Mouse (Mus musculus): Measurements from ENCODE around the gene Sorcs2. TPM values are rescaled to one million over a fixed set of nuclear protein-coding genes. Genes with fewer than 3 reads are reported as not detected.

Gene Sorcs2
- polyA plus RNA-seq (2012; rRNA removed): 3.4 and 3.6 TPM in 2 replicates

DNA sequence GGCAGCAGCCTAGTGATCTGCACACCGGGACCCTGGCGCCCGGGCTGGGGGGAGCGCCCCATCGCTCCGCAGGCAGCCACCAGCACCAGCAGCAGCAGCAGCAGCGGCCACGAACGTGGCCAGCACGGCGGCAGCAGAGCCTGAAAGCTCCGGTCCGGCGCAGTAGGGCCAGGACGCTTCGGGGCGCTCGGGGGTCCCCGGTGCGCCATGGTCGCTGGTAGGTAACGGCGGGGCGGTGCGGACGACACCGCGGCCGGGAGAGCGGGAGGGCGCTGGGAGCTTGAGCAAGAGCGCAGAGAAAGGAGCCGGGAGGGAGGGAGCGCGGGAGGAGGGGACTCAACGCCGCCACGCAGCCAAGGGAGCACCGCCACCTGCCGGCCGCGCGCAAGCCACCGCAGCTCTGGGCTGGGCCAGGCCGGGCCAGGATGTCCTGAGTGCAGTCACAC, at the start of gene Sorcs2:
Gene Sorcs2, minus strand, starts transcription at position 303 of the 446 bp plus-strand sequence.

DNA sequence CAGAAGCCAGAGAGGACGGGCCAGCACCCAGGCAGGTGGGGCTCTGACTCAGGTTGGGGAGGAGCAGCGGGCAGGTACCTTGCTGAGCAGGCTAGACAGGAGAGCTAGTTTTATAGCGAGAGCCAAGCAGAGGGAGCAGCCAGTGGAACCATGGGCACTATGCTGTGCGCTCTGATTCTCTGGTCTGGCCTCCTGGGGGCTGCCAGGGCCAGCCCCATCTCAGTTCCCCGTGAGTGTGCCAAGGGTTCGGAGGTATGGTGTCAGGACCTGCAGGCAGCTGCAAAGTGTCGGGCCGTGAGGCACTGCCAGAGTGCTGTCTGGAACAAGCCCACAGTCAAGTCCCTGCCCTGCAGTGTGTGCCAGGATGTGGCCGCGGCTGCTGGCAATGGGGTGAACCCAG, 194.0 kb downstream of the Sorcs2 start, which contains the start of gene Psapl1:
Gene Psapl1, plus strand, starts transcription at position 106 of the 400 bp plus-strand sequence.

Other genes with a start within 250 kb of the Sorcs2 start
- gene Psapl1, start 194.1 kb downstream of the Sorcs2 start, polyA plus RNA-seq (2012; rRNA removed): 149 and 162 TPM in 2 replicates
- gene Grpel1, start 66.9 kb upstream of the Sorcs2 start, polyA plus RNA-seq (2012; rRNA removed): 5.6 and 8.0 TPM in 2 replicates
- 5.2 and 5.6 TPM in 2 replicates for gene Tada2b, start 86.1 kb upstream of the Sorcs2 start, polyA plus RNA-seq (2012; rRNA removed)
- gene Ccdc96, start 86.4 kb upstream of the Sorcs2 start, polyA plus RNA-seq (2012; rRNA removed): 0.01 TPM in 1 of 2 replicates, not detected in the other
- 10.7 and 12.3 TPM in 2 replicates for gene Tbc1d14, start 195.1 kb upstream of the Sorcs2 start, polyA plus RNA-seq (2012; rRNA removed)

All from stomach, adult 2 months (tissue).